Mouse (Mus musculus): ENCODE measurements around the gene Rsph14.

DNA sequence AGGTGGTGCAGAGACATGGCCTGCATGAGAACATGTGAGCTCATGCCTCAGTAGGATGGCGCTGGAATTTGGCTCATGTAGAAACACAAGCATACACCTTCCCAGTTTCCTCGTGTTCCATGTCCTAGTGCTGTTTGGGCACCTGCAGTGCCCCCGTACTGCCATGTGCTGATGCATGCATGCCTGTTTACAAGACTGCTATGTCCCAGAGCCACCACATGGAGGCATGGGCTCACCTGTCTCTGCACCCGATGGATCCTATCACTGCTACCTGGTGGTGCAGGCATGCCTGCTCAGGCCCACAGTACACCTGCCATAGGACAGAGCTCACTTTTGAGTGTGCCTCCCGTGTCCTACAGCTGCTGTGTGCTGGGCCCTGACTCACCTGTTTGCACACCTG lies 94.0 kb downstream of the Rsph14 start:
- no peak for TF ChIP-seq CTCF (IDR thresholded peaks at IDR 0.05; ENCODE audit: control insufficient read depth, insufficient read depth, insufficient read length)
- no peak for TF ChIP-seq MYOG (IDR thresholded peaks at IDR 0.05; ENCODE audit: control insufficient read depth, extremely low read depth, insufficient read length)

Data from C2C12 (cell line).